Mouse (Mus musculus): Measurements from ENCODE around the gene Kif13a. TPM values are rescaled to one million over a fixed set of nuclear protein-coding genes. Genes with fewer than 3 reads are reported as not detected.

The Kif13a gene
- 2.3 and 2.5 TPM in 2 replicates for polyA plus RNA-seq (2015; fragmentation: Nextera tagmentation; extraction: Ambion mirVana)

DNA sequence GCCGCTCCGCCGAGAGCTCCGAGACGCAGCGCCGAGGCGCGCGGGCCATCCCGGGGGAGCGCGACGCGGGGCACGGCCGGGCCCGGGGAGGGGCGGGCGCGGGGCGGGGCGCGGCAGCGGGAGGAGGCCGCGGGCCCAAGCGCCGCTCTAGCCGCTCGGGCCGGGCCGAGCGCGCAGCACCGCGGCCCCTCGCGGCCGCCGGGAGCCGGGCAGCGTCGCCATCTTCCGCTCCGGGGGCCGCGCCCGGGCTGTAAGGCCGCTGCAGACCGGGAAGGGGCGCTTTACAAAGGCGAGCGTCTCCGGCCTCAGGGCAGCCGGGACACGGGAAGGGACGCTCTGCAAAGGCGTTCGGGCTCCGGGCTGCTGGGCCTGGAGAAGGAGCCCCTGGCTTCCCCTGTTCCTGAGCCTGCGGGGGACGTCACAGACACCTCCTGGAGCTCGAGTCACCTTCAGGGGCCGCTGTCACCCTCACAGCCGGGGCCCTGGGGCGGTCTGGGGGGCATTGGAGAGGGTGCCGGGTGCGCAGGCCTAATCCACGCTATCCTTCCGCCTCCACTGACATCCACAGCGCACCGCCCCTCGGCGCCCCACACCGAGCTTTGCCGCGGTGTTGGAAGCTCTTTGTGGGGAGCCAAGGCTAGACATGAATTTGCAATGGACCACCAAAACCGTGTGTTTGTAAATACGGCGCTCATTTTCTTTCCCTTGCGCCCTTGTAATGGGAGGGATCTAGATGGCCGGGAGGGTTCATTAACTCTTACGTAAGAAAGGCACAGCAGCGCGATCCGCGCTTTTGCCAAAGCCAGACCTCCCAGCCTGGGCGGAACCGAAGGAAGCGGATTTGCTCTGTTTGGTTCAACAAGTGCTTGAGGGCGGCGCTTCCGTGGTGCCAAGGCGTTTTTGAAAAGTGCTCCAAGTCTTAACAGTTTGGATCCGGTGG lies at the start of gene Kif13a:
Gene Kif13a (minus strand): TSS at position 149 of the 940 bp plus-strand sequence.
- Histone ChIP-seq H3K4me2 (peak within 1 kb of the TSS; percentile 79), H3K27me3 (peaks cover 20% of the 10 kb centered on the region), H3K27ac (peak within 1 kb of the TSS; percentile 84), H3K9ac (peak within 1 kb of the TSS; percentile 77), H3K4me1 (replicated peaks) (peaks cover 34% of the 10 kb centered on the region), H3K4me3 (replicated peaks) (peak within 1 kb of the TSS; percentile 63), H3K9me3 (replicated peaks) (no peaks in the 10 kb centered on the region), H3K36me3 (no peaks in the 10 kb centered on the region)
- under 1% methylated on average over 78 of the region's 96 CpGs for WGBS (ENCODE audit: insufficient replicate concordance)
- ATAC-seq (ENCODE audit: low read depth): peak; percentile 82
- peak; percentile 72 for DNase-seq

GRCm38 (mm10) chr13:46976532-46976931 lies 46.9 kb upstream of the Kif13a start:
- H3K27ac ChIP-seq: no peak overlapping the region
- no peaks in the 10 kb centered on the region for H3K36me3 ChIP-seq
- H3K4me3 ChIP-seq (replicated peaks): no peak overlapping the region
- ATAC-seq (ENCODE audit: low read depth) (no peak), DNase-seq (no peak)
- H3K4me1 ChIP-seq (replicated peaks): peaks cover 13% of the 10 kb centered on the region
- H3K9ac ChIP-seq: no peak overlapping the region
- WGBS (ENCODE audit: insufficient replicate concordance): 70% methylated on average over 7 of the region's 7 CpGs
- H3K9me3 ChIP-seq (replicated peaks): no peaks in the 10 kb centered on the region
- no peaks in the 10 kb centered on the region for H3K27me3 ChIP-seq
- no peak overlapping the region for H3K4me2 ChIP-seq

- H3K36me3 ChIP-seq: no peaks in the 10 kb centered on the region
- ATAC-seq (ENCODE audit: low read depth): no peak
- WGBS (ENCODE audit: insufficient replicate concordance): 21% methylated on average over 4 of the region's 4 CpGs
Observed at GRCm38 (mm10) chr13:46975930-46976329, 46.3 kb upstream of the Kif13a start.

DNA sequence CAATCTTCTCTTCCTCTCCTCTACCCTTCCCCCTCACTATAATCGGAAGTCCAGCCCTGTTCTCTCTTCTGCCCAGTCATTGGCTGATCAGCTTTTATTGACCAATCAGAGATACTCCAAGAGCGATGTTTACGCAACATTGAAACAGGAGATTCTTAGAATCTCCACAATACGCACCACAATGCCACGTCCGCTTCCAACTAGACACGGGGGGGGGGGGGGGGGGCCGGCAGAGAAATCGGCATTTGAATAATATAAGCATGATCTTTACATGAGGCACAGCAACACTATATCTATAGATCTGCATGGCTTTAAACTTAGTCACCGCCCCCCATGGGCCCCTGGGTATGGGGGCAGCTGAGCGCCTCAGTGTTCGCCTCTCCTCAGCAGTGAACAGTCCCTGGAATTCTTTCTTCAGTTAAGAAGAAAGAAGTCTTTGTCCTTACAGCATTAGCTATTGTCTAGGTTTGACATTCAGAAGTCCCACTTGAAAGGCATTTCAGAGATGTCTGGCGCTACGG lies 45.4 kb upstream of the Kif13a start:
- Histone ChIP-seq H3K9me3 (replicated peaks) (no peaks in the 10 kb centered on the region), H3K27me3 (no peaks in the 10 kb centered on the region), H3K36me3 (no peaks in the 10 kb centered on the region), H3K4me1 (replicated peaks) (peaks cover 12% of the 10 kb centered on the region), H3K9ac (no peak overlapping the region), H3K27ac (no peak overlapping the region), H3K4me2 (peak overlapping the region; percentile 36), H3K4me3 (replicated peaks) (peak overlapping the region; percentile 14; the same call in 1 of the 2 replicates)
- WGBS (ENCODE audit: insufficient replicate concordance): 41% methylated on average over 14 of the region's 14 CpGs
- DNase-seq (no peak), ATAC-seq (ENCODE audit: low read depth) (no peak)

More at GRCm38 (mm10) chr13:46975930-46976329, 46.3 kb upstream of the Kif13a start:
- no peak overlapping the region for H3K4me2 ChIP-seq
- peaks cover 13% of the 10 kb centered on the region for H3K4me1 ChIP-seq (replicated peaks)
- DNase-seq: no peak
- no peaks in the 10 kb centered on the region for H3K9me3 ChIP-seq (replicated peaks)
- H3K9ac ChIP-seq: no peak overlapping the region
- no peak overlapping the region for H3K4me3 ChIP-seq (replicated peaks)
- H3K27ac ChIP-seq: no peak overlapping the region
- H3K27me3 ChIP-seq: no peaks in the 10 kb centered on the region

DNA sequence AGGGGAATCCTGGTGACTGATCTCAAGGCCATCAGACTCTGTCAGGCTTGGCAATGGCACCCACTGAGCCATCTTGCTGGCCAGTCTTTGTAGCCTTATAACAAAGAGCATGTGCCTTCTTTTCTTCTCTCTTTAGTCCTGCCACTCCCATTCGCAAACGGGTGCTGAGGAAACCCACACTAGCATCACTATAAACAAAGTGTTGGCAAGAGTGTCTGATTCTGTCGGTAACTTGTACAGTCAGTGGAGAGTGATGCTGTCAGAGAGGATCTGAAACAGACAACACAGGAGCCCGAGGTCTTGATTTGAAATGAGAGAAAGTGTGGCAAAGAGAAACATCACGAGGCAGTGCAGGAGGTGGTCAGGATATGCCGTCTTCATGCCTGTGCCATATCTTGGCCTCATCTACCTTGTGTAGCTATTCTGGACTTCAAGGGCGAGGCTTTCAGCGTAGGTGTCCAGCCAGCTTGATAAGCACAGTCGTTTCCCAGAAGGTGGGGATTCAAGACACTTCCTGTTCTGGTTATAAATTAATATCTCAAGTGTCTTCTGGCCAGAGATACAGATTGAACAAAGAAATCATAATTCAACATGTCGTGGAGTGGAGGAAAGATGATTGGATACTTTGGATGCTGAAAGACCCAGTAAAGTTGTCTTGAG lies 40.7 kb upstream of the Kif13a start:
- Histone ChIP-seq H3K9ac (no peak overlapping the region), H3K27ac (no peak overlapping the region), H3K36me3 (no peaks in the 10 kb centered on the region), H3K27me3 (no peaks in the 10 kb centered on the region), H3K9me3 (replicated peaks) (no peaks in the 10 kb centered on the region), H3K4me3 (replicated peaks) (no peak overlapping the region), H3K4me2 (no peak overlapping the region), H3K4me1 (replicated peaks) (peaks cover 3% of the 10 kb centered on the region; the same call in 1 of the 2 replicates)
- 41% methylated on average over 10 of the region's 10 CpGs for WGBS (ENCODE audit: insufficient replicate concordance)
- ATAC-seq (ENCODE audit: low read depth): no peak
- no peak for DNase-seq

- H3K9ac ChIP-seq: no peak overlapping the region
- no peak overlapping the region for H3K4me2 ChIP-seq
- DNase-seq (no peak), ATAC-seq (ENCODE audit: low read depth) (no peak)
- H3K9me3 ChIP-seq (replicated peaks): 0 out of 2 replicates have a peak, but pooled peaks cover 3% of the 10 kb centered on the region
- H3K4me3 ChIP-seq (replicated peaks): no peak overlapping the region
- no peaks in the 10 kb centered on the region for H3K27me3 ChIP-seq
- no peaks in the 10 kb centered on the region for H3K36me3 ChIP-seq
- WGBS (ENCODE audit: insufficient replicate concordance): 76% methylated on average over 2 of the region's 2 CpGs
- no peaks in the 10 kb centered on the region for H3K4me1 ChIP-seq (replicated peaks)
- no peak overlapping the region for H3K27ac ChIP-seq
Observed at GRCm38 (mm10) chr13:46968626-46969025, 39.0 kb upstream of the Kif13a start.

- no peaks in the 10 kb centered on the region for H3K36me3 ChIP-seq
- H3K4me2 ChIP-seq: no peak overlapping the region
- H3K27me3 ChIP-seq: no peaks in the 10 kb centered on the region
- H3K4me3 ChIP-seq (replicated peaks): no peak overlapping the region
- DNase-seq (no peak), ATAC-seq (ENCODE audit: low read depth) (no peak)
- H3K9me3 ChIP-seq (replicated peaks): 0 out of 2 replicates have a peak, but pooled peaks cover 3% of the 10 kb centered on the region
- no peak overlapping the region for H3K9ac ChIP-seq
- no peaks in the 10 kb centered on the region for H3K4me1 ChIP-seq (replicated peaks)
- 68% methylated on average over 4 of the region's 4 CpGs for WGBS (ENCODE audit: insufficient replicate concordance)
- no peak overlapping the region for H3K27ac ChIP-seq
Observed at GRCm38 (mm10) chr13:46967308-46967707, 37.6 kb upstream of the Kif13a start.

- Histone ChIP-seq H3K9ac (no peak overlapping the region), H3K36me3 (no peaks in the 10 kb centered on the region), H3K27me3 (no peaks in the 10 kb centered on the region), H3K4me3 (replicated peaks) (no peak overlapping the region), H3K9me3 (replicated peaks) (0 out of 2 replicates have a peak, but pooled peaks cover 3% of the 10 kb centered on the region), H3K27ac (no peak overlapping the region), H3K4me1 (replicated peaks) (no peaks in the 10 kb centered on the region), H3K4me2 (no peak overlapping the region)
- 74% methylated on average over 7 of the region's 7 CpGs for WGBS (ENCODE audit: insufficient replicate concordance)
- ATAC-seq (ENCODE audit: low read depth) (no peak), DNase-seq (no peak)
Observed at GRCm38 (mm10) chr13:46960878-46961474, 31.3 kb upstream of the Kif13a start.

GRCm38 (mm10) chr13:46959139-46959538 lies 29.5 kb upstream of the Kif13a start:
- DNase-seq (no peak), ATAC-seq (ENCODE audit: low read depth) (no peak)
- 68% methylated on average over 5 of the region's 5 CpGs for WGBS (ENCODE audit: insufficient replicate concordance)
- no peak overlapping the region for H3K9ac ChIP-seq
- no peak overlapping the region for H3K4me3 ChIP-seq (replicated peaks)
- no peak overlapping the region for H3K27ac ChIP-seq
- no peaks in the 10 kb centered on the region for H3K27me3 ChIP-seq
- H3K36me3 ChIP-seq: no peaks in the 10 kb centered on the region
- no peaks in the 10 kb centered on the region for H3K4me1 ChIP-seq (replicated peaks)
- no peak overlapping the region for H3K4me2 ChIP-seq
- H3K9me3 ChIP-seq (replicated peaks): 0 out of 2 replicates have a peak, but pooled peaks cover under 1% of the 10 kb centered on the region

GRCm38 (mm10) chr13:46951212-46951611 lies 21.5 kb upstream of the Kif13a start:
- ATAC-seq (ENCODE audit: low read depth) (no peak), DNase-seq (no peak)
- no peaks in the 10 kb centered on the region for H3K9me3 ChIP-seq (replicated peaks)
- no peaks in the 10 kb centered on the region for H3K36me3 ChIP-seq
- no peak overlapping the region for H3K4me3 ChIP-seq (replicated peaks)
- H3K4me1 ChIP-seq (replicated peaks): 0 out of 2 replicates have a peak, but pooled peaks cover 9% of the 10 kb centered on the region
- WGBS (ENCODE audit: insufficient replicate concordance): 77% methylated on average over 15 of the region's 15 CpGs
- no peak overlapping the region for H3K9ac ChIP-seq
- H3K27me3 ChIP-seq: no peaks in the 10 kb centered on the region
- no peak overlapping the region for H3K4me2 ChIP-seq
- no peak overlapping the region for H3K27ac ChIP-seq

GRCm38 (mm10) chr13:46949741-46950140 lies 20.1 kb upstream of the Kif13a start:
- Histone ChIP-seq H3K4me3 (replicated peaks) (no peak overlapping the region), H3K9me3 (replicated peaks) (no peaks in the 10 kb centered on the region), H3K4me1 (replicated peaks) (0 out of 2 replicates have a peak, but pooled peaks cover 9% of the 10 kb centered on the region), H3K4me2 (no peak overlapping the region), H3K27me3 (no peaks in the 10 kb centered on the region), H3K27ac (no peak overlapping the region), H3K36me3 (no peaks in the 10 kb centered on the region), H3K9ac (no peak overlapping the region)
- ATAC-seq (ENCODE audit: low read depth): peak; percentile 54; the same call in 1 of the 2 replicates
- DNase-seq: no peak
- WGBS (ENCODE audit: insufficient replicate concordance): 13% methylated on average over 2 of the region's 2 CpGs

All from liver, embryonic 13.5 days (tissue).